Mouse (Mus musculus) mesoderm, embryonic 11.5 days (tissue): ENCODE measurements around the gene Vdac2.

ENCODE experiments used
- DNase-seq: peaks from one replicate; pipeline ENCODE4 v3.0.0-alpha.2; 2012; ENCODE audit warnings: low read depth, low spot score

Vdac2 gene

DNA sequence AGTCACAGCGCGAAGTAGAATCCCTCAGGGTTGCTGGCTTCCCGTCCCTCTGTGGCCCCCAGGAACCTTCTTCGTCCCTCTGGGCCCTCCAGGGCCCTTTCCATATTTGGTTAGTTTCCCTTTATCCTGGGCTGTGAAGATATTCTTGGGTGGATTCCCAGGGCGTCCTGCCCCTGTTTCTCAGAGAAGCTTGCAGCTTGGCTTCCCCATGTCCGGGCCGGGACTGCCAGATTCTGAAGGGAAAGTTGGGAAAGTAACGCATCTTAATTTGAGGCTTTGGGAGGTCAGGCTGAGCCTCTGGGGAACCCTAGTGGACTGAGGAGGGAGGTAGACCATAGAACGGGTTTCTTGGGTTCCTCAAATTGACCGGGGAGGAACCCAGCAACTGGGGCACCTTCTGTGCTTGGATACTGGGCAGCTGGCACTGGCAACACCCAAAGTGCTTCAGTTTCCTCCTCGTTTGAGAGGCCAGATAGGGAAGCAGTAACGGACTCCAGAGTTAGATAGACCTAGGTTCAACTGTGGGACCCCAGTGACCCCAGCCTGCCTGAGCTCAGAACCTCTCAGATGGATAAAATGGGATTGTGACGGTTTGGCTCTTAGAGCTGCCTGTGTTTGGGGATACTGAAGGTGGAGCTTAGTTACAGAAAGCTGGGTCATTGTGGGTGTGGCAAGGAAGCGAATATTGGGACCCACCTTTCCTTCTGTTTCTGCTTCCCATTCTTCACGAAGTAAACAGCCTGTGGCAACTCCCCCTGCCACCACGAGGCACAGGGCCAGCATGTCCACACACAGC, 27.2 kb downstream of the Vdac2 start:
- no peak for DNase-seq

DNA sequence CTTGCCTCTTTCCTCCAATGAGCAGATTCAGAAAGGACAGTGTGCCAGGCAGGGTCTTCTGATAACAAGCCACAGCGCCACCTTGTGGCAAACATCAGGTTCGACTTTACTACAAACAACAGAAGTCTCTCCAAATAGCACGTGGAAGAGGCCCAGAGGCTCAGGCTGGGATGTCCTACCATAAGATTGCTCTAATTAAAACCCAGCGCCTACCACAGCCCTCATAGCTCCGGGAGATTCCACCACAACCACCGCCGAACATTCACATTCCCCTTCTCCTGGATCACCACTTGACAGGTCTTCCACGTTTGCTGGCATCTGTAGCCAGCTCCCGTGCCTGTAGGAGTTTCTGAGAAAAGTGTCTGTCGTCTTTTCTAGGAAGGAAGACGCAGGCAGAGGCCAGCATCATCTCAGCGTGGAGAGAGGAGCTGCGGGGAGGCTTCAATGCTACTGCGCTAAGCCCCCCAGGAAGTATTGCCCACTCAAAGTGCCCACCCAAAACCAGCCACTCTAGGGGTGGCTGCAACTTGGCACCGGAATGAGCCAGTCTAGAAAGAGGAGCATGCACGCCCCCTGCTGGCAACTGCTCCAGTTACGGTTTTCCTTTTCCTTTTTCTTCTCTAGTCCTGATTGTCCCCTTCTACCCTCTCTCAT, 28.5 kb downstream of the Vdac2 start:
- peak; percentile 93 for DNase-seq

GRCm38 (mm10) chr14:21854271-21854670, 29.2 kb downstream of the Vdac2 start:
- no peak for DNase-seq

DNA sequence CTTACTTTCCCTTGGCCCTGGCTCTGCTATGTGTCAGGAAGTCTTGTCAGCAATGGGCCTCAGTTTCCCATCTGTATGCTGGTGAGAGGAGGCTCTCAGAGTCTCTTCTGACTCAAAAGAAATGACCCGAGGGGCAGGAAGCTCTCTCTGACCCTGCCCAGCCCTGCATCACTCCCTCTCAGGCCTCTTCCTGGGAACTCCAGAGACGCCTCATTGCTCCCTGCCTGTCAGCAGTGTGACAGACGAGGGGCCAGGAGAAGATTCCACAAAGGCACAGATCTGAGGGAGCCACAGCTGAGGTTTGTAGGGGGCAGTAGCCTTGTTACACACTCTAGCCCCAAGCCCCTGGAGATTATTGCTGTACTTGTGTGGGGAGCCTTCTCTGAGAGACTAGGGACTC, 30.9 kb downstream of the Vdac2 start:
- no peak for DNase-seq

DNA sequence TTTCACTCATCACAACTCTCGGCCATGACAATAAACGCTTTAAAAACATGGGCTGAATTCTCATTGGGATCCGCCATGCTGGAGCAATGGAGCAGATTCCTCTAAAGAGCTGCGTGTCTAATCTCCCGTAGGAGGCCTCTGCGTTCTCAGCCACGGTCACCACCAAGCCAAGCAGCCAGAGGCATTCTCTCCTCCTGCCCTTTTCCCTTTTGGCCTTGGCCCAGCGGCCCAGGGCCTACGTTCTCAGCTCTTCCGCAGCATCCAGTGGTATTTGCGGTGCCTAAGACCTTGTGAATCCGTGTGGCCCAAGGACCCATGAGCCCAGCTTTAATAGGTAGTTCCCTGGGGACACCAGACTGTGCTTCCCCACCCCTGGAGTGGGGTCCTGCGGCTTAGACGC, 31.8 kb downstream of the Vdac2 start:
- DNase-seq: no peak

DNA sequence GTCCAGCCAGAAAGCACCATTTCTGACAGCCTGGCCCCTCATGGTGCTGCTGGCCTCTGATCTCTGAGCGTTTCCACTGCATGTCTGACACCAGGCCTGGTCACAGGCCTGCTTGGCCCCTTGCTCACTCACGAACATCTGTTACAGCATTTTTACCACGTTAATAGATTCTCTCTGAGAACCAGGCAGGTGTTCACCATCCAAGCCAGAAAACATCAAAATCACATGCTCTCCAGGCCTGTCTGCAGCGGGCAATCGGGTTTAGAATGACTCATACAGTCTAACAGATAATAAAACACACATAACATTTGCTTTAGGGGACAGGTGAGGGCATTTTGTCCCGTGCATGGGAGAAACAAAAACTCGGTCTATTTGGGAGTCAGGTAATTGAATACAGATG, 41.3 kb downstream of the Vdac2 start:
- DNase-seq: peak; percentile 56

DNA sequence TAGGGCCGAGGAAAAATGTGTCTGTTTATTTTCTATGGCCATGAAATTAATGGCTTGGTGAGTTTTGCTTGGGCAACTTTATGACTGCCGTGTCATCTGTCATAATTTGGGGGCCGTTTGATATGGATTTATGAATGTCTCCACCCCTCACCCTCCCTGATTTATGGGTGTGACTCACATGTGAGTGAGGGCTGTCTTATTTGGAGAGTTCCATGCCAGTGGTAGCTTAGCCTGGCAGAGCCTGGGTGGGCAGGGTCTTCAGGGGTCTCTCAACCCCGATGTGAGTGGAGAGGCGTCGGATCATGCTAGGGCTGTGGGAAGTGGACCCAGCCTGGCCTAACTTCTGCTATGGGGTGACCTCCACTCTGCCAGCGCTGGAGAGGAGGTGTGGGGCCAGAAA, 41.8 kb downstream of the Vdac2 start:
- DNase-seq: no peak

- DNase-seq: no peak
These were observed 65.4 kb downstream of the Vdac2 start for GRCm38 (mm10) chr14:21890430-21890829.

DNA sequence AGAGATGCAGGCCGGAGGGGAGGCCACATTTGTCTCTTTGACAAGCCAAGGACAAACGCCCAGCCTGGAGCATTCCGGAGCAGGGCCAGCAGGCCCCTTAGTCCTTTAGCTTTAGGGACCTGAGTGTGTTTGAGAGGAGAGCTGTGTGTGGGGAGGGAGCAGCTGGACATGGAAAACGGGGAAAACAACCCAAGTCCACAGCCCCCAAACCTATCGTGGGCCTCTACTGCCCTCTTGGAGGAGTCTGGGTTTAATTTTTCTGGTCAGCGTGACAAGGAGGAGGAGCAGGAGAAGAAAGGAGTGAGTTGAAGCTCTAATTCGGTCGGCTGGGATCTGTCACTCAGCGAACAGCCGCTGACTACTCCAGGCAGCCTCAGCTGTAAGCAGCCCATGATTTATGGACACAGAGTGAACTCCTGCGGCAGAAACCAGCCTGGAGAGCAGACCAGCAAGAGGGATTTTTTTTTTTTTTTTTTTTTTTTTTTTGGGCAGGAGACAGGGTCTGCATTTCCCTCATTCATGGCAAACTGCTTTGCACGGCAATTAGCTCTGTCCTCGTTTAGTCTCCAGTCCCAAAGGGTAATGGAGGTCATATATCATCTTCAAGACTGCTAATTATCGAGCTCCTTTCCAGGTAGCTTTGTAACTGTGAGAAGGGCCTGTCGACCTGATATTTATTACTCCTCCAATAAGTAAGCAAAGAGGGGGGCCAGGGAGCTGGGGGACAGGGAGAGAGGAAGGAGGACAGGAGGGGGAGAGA, 66.7 kb downstream of the Vdac2 start:
- DNase-seq: peak; percentile 91

- no peak for DNase-seq
These were observed 67.3 kb downstream of the Vdac2 start for GRCm38 (mm10) chr14:21892341-21892659.
